Mouse (Mus musculus) cortical plate, adult 2 months (tissue): ENCODE results near the gene Abhd4. TPM values are rescaled to one million over a fixed set of nuclear protein-coding genes. Genes with fewer than 3 reads are reported as not detected.

ENCODE experiments used
- H3K27ac ChIP-seq: fragments of 200-500 bp; 2 replicates; pipeline ENCODE4 v1.5.1; 2012; ENCODE audit warnings: low read length, control low read depth, inconsistent platforms; ENCODE audit not compliant: insufficient read depth
- H3K4me1 ChIP-seq: fragments of 200-500 bp; 2 replicates; pipeline ENCODE4 v1.6.1; 2011; ENCODE audit warnings: low read length; ENCODE audit not compliant: control insufficient read depth, insufficient read depth
- H3K4me3 ChIP-seq: fragments of 200-500 bp; 2 replicates; pipeline ENCODE4 v1.5.1; 2011; ENCODE audit warnings: mild to moderate bottlenecking, low read length, control low read depth; ENCODE audit not compliant: insufficient read depth
- CTCF ChIP-seq: fragments of 200-500 bp; IDR thresholded peaks from 2 replicates; pipeline ENCODE4 v1.5.1; 2011; ENCODE audit warnings: mild to moderate bottlenecking, control low read depth, low read length; ENCODE audit not compliant: insufficient read depth; ENCODE audit errors: extremely low read depth
- POLR2A ChIP-seq: fragments of 200-500 bp; IDR thresholded peaks from 2 replicates; pipeline ENCODE4 v1.6.1; 2011; ENCODE audit warnings: mild to moderate bottlenecking, low read length, control low read depth; ENCODE audit not compliant: insufficient read depth; ENCODE audit errors: extremely low read depth
- polyA plus RNA-seq: library from polyadenylated mRNA; depleted of rRNA; stranded (reverse); fragments of >200 nt; gene quantifications from 2 replicates; pipeline ENCODE4 v1.2.3, GENCODE M21; 2012

Abhd4 gene
- polyA plus RNA-seq, 1 experiment, result 55.7 TPM

DNA sequence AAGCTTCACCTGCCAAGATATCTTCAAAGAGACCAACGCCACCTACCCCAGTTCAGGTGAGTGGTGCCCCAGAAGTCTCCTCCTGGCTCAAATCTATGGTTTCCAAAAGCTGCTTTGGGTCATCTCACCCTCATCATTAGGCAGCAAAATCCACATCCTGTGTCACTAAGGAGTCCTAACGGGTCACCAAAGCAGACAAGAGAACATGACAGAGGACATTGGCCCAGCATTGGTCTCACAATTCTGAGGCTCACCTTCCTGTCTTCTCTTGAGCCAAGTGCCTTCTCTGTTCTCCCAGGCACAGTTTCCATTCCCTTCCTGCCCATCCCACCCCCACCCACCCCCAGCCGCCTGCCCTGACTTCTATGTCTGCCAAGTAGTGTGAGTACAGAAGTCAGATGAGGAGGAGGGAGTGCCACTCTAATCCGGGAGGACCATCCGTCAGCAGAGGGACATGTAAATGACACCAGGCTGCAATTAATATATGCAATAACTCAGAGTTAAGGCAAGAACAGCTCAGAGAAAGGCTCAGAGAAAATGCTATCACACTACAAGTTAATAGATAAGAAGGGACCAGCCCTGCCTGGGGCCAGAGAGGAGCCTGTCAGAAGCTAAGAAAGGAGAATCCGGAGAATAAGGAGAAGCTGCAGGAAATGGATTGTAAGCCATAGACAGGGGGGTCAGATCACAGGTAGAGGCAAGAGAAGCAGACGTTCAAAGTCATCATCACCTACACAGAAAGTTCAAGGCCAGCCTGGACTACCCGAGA lies 33.1 kb upstream of the Abhd4 start:
- Histone ChIP-seq H3K4me3 (no peak overlapping the region), H3K4me1 (no peaks in the 10 kb centered on the region), H3K27ac (no peak overlapping the region)
- no peak for TF ChIP-seq POLR2A
- TF ChIP-seq CTCF, result no peak

DNA sequence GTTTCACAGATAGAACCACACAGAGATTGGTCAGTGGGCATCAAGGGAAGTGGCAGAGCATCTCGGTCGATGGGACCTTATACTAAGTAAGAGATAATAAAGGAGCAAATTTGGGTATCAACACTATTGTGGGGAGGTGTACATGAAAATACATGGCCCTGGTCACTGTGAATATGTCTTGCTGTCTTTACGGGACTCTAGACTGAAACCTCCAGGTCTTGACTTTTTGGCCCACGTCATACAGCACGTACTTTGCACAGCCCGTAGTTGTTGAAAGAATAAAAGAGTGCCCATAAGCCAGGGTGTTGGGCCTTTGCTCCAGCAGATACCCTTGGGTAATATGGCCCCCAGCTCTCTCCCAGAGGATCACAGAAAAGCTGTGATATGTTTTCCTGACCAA lies 32.3 kb upstream of the Abhd4 start:
- no peak for TF ChIP-seq POLR2A
- no peak for TF ChIP-seq CTCF
- H3K27ac ChIP-seq, result no peak overlapping the region
- no peaks in the 10 kb centered on the region for H3K4me1 ChIP-seq
- no peak overlapping the region for H3K4me3 ChIP-seq

DNA sequence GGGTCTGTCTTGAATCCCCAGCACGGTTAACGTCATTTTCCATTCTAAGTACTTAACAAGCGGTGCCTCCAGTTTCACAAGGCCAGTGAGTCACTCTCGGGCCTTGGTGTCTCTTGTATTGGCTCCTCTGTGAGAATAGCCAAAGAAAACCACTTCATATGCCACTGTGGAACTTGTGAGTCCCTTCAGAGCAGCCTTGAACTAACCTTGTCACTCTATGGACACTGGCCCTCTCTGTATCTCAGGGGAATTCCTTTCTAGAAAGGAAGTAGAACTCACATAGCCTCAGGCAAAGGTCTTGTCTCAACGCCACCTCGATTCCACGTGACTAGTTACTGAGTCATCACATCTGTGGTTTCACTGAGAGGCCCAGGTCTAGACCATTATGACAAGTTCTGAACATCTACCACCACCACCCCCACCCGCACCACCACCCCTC lies 31.7 kb upstream of the Abhd4 start:
- TF ChIP-seq POLR2A, result no peak
- TF ChIP-seq CTCF, result no peak
- Histone ChIP-seq H3K27ac (no peak overlapping the region), H3K4me1 (no peaks in the 10 kb centered on the region), H3K4me3 (no peak overlapping the region)

DNA sequence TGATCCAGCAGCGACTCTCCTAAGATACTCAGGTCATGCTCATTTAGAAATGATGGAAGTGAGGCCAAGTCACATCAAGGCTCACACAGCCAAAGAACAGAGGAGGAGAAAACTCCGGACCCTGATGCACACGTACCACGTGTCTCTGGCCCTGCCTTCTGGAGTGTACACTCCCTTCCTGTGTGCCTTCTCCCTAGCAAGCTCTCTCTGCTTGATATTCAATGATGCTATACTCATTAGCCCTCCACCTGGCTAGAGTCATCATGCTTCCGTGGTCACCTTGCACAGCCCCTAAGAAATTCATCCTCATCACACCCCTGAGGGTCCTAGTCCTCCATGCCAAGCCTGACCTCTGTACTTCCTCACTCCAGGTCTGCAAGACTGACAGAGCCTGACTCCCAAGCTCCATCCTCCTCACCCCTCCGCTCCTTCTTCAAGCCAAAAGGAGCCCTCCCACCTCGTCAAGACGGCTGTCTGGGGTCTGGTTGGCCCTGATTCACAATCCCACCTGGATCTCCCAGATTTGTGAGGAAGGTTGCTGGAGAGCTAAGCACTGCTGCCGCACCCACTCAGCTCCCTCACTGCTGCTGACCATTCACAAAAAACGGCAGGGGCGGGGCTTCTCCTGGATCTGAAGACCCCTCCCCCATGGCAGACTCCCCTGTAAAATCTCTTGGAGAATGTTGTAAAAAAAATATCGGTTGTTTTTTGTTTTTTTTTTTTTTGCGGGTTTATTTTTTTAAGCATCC lies 30.5 kb upstream of the Abhd4 start:
- H3K4me1 ChIP-seq, result no peaks in the 10 kb centered on the region
- no peak overlapping the region for H3K27ac ChIP-seq
- TF ChIP-seq POLR2A, result no peak
- no peak for TF ChIP-seq CTCF
- no peak overlapping the region for H3K4me3 ChIP-seq

DNA sequence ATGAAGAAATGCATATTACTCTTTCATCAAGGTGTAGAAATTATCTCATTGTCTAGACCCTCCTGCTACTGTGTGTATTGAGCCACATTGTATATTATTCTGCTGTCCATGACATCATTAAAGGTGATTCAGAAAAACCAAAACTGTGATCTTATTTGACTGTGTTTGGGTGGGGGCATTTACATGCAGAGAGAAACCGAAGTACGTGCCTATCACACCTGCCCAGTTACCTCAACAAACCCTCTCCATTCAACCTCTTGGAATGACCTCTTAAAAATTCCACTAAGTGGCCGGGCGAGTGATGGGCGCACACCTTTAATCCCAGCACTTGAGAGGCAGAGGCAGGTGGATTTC lies 29.9 kb upstream of the Abhd4 start:
- Histone ChIP-seq H3K4me3 (no peak overlapping the region), H3K27ac (no peak overlapping the region), H3K4me1 (no peaks in the 10 kb centered on the region)
- TF ChIP-seq POLR2A (no peak), CTCF (no peak)

DNA sequence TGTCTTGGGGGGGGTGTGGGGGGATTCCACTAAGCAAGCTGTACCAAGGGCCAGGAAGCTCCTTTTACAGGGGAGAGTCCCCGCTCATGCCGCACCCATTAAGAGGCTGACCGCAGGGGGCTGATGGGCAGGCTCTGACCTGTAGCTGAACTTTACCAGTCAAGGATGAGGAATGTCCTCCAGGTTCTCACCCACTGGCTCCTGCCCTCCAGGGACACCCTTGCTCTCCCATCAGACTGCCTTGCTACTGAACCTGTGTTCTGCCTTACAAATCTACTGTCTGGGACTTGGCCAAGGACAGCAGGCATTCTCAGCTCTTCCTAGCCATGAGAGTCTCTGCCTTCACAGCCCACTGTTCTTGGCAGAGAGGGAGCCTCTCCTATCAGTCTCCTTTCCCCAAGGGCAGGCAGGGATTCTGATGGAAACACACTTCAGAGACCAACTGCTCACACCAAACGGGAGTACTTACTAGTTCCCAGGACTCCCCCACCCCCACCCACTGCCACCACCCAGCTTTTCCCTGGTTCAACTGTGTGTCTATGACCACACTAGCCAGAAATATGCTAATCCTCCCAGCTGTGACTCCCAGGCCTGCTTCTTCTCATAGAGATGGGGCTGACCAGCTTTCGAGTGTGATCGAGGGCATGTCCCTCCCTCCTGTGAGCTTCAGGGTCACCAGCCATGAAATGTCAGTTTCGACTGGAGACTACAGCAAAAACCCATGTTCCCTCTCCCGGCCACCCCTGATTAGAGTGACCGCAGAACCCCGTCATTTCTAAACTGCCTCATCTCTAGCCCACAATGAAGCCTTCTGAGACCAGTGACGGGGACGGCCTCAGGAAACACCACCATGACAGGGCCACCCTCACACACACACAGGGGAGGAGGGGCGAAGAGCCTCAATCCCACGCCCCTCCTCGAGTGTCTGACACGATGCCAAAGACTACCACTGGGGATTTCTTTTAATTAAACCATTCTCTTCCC lies 29.2 kb upstream of the Abhd4 start:
- H3K27ac ChIP-seq, result no peak overlapping the region
- H3K4me1 ChIP-seq, result no peaks in the 10 kb centered on the region
- no peak for TF ChIP-seq POLR2A
- no peak for TF ChIP-seq CTCF
- H3K4me3 ChIP-seq, result no peak overlapping the region

DNA sequence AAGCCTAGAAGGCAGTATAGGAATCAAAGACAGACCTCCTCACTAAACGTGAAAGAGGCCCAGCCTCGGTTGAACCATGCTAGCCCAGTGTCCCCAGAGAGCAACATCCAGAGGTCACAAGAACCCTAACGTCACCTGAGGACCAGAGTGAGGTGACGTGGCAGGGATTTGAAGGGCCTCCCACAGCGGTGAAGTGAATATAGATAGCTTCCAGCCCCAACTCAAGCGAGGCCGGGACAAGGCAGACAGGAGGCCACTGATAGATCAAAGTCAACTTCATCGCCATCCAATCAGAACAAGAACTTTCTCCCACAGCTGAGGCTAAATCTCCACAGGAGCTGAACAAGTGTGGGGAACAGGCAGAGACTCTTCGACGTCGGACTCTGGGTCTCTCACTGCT lies 28.3 kb upstream of the Abhd4 start:
- Histone ChIP-seq H3K27ac (no peak overlapping the region), H3K4me3 (no peak overlapping the region), H3K4me1 (no peaks in the 10 kb centered on the region)
- no peak for TF ChIP-seq POLR2A
- TF ChIP-seq CTCF, result no peak

DNA sequence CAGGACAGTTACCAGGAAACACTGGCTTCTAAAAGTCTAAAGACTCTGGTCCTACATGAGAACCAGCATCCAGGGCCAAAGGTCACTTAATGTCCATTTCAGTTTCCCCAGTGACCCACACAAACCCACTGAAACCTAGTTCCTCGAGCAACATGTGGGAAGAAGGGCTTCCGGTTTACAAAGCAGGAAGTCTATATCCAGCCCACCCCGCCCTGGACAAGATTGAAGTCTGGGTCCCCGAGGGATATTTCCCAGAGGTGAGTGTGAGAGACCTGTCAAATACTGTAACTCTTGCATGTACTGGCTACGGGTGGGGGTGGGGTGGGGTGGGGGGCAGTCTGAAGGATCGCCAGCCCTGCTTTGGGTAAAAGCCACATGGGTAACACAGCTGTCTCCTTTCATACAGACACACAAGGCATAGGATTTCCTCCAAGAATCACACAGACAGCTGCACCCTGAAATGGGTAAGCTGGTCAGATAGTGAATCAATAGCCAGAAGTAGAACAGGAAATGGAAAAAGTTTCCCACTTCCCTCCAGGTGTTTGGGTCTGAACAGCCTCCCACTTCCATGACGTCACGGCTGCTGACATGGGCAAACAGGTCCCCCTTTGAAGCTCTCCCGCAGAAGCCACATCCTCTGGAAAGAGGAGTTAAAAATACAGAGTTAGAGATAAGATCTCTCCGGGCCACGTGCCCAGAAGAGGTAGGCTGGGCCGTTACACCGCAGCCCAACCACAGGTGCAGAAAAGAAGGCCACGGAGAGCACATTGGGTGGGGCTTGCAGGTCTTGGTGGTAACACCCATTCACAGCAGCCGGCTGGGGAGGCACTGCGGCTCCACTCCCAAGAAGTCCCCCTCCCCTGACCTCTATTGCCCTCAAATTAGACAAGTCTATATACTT lies 26.8 kb upstream of the Abhd4 start:
- Histone ChIP-seq H3K4me1 (no peaks in the 10 kb centered on the region), H3K27ac (no peak overlapping the region), H3K4me3 (no peak overlapping the region)
- TF ChIP-seq POLR2A (no peak), CTCF (no peak)

DNA sequence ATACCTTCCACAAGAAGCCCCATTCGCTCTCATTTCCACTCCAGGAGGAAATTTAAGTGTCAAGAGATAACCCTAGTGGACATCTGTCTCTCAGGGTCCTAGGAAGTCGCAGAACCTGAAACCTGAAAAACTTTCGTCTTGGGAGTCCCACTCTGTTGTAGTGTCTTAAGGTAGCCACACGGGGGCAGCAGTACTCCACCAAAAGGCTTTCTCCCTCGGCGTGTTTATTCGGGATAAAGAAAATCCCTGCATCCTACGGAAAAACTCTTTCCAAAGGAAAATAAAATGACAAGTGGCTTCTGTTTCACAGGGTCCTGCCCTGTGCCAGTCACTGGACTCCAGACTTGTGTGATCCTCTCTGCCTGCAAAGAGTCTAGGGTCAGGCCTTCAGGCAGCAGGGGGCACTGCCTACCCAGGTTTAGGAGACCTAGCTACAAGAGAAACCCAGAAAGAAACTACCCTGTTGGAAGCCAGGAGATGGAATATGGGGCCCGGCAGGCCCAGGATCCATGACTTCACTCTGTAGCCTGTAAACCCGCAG lies 26.0 kb upstream of the Abhd4 start:
- no peak overlapping the region for H3K27ac ChIP-seq
- TF ChIP-seq CTCF (peak; percentile 72), POLR2A (no peak)

More for the DNA sequence above, 26.0 kb upstream of the Abhd4 start:
- H3K4me1 ChIP-seq, result no peaks in the 10 kb centered on the region
- H3K4me3 ChIP-seq, result peak overlapping the region; percentile 20
